Mouse (Mus musculus): ENCODE data around the gene Limd1. TPM values are rescaled to one million over a fixed set of nuclear protein-coding genes. Genes with fewer than 3 reads are reported as not detected.
"Not testable (repeated sequence)": the region's sequence is repeated elsewhere in the genome, so short reads cannot be mapped to it uniquely, and the experiment has no call there.

Limd1 gene
- 35.6 and 37.3 TPM in 2 replicates for polyA plus RNA-seq (2016; fragmentation: Nextera tagmentation; extraction: Ambion mirVana)

DNA sequence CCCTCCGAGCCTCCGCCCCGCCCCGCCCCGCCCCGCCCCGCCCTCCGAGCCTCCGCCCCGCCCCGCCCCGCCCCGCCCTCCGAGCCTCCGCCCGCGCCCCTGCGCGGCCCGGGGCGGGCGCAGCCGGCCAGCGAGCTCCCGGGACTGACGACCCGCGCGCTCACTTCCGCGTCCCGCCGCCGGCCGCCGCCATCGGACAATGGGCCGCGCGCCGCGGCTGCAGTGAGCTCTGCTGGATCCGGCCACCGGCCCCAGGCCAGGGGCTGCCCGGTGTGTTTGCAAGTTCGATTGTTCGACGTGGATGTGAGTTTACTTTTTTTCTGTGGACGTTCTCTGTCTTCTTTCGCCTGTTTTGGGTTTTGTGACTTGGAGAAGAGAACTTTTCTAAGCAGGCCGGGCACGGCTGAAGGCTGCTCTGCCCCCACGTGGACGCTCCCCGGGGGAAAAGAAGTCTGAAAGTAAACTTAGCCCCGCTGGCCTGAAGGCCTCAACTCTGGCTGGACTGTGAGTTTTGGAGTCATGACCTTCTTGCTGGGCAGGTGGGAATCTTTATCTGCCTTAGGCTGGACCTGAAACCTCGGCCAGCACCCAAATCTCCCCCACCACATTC is at the start of gene Limd1:
TSS of gene Limd1 (plus strand) at position 121 of the 610 bp plus-strand sequence.
- no peak within 1 kb of the TSS for H3K27ac ChIP-seq
- peak; percentile 85 for ATAC-seq (ENCODE audit: low FRiP score, low read depth)
- no peaks in the 10 kb centered on the region for H3K27me3 ChIP-seq (replicated peaks)
- H3K9me3 ChIP-seq: no peaks in the 10 kb centered on the region
- peak within 1 kb of the TSS; percentile 72 for H3K9ac ChIP-seq
- WGBS: under 1% methylated on average over 40 of the region's 57 CpGs
- H3K36me3 ChIP-seq: no peaks in the 10 kb centered on the region
- peaks cover 44% of the 10 kb centered on the region for H3K4me1 ChIP-seq
- H3K4me2 ChIP-seq (replicated peaks): peak within 1 kb of the TSS; percentile 82
- H3K4me3 ChIP-seq: peak within 1 kb of the TSS; percentile 66

DNA sequence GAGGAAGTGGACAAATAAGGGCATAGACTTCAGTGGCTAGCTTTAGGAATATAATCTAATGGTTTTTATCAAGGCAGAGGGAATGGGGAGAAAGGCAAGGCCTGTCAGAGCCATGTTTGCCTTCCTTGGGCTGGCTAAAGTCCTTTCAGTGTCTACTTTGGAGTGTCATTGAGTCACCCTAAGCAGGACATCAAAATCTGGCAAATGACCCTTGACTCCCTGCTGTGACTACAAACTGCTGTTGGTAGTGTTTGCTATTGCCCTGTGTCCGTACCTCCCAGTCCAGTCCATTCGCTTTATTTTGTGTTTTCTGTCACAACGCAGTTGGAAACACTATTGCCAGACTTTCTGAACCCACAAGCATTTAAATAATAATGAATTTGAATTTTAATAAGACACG is 48.6 kb upstream of the Limd1 start:
- H3K4me2 ChIP-seq (replicated peaks): no peak overlapping the region
- WGBS: 85% methylated on average over 4 of the region's 4 CpGs
- no peaks in the 10 kb centered on the region for H3K27me3 ChIP-seq (replicated peaks)

DNA sequence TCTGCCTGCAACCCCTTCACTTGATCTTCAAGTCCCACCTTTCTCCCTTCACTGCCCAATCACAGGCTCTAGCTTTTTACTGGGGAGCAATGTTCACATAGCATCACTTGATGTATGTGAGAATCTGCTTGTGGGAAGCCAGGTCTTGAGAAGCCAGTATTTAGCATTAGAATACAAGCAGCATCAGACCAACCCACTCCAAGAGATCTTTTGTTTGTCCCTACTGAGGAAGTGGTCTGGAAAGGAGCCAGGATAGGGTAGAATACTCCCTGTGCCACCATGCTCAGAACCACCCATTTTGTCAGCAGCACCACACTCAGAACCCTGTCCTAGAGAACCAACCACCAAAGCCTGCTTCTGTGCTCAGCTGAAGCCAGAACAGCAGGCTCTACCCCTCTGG is 47.5 kb upstream of the Limd1 start:
- Histone ChIP-seq H3K36me3 (peaks cover 8% of the 10 kb centered on the region; the same call in 1 of the 2 replicates), H3K4me1 (peaks cover 4% of the 10 kb centered on the region; the same call in 1 of the 2 replicates), H3K4me2 (replicated peaks) (no peak overlapping the region), H3K4me3 (no peak overlapping the region), H3K27me3 (replicated peaks) (no peaks in the 10 kb centered on the region), H3K9me3 (no peaks in the 10 kb centered on the region), H3K9ac (no peak overlapping the region), H3K27ac (no peak overlapping the region)
- peak; percentile 61; the same call in 1 of the 2 replicates for ATAC-seq (ENCODE audit: low FRiP score, low read depth)

More for the DNA sequence above, 48.6 kb upstream of the Limd1 start:
- peaks cover 6% of the 10 kb centered on the region; the same call in 1 of the 2 replicates for H3K36me3 ChIP-seq
- ATAC-seq (ENCODE audit: low FRiP score, low read depth): no peak
- no peak overlapping the region for H3K4me3 ChIP-seq
- H3K4me1 ChIP-seq: peaks cover 4% of the 10 kb centered on the region; the same call in 1 of the 2 replicates
- no peaks in the 10 kb centered on the region for H3K9me3 ChIP-seq
- H3K9ac ChIP-seq: no peak overlapping the region
- no peak overlapping the region for H3K27ac ChIP-seq

DNA sequence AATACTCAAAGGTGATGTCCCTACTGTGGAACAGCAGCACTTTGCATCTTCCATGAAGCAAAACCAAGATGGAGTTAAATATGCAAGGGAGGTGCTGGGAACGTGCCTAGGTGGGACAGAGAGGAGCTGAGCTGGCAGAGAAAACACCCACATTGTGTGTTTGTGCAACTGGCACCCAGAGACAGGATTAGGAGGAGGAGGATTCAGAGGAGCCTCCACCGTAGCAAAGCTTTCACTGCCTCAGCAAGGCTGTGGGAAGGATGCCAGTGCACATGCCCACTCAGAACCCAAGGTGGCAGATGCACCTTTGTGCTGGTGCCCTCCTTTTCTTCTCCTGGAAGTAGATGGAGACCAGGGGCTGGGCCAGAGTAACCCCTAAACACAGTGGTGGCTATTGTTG is 40.3 kb upstream of the Limd1 start:
- WGBS: 87% methylated on average over 2 of the region's 2 CpGs
- no peak overlapping the region for H3K9ac ChIP-seq
- H3K27ac ChIP-seq: no peak overlapping the region
- H3K4me2 ChIP-seq (replicated peaks): no peak overlapping the region
- no peaks in the 10 kb centered on the region for H3K9me3 ChIP-seq
- peaks cover 25% of the 10 kb centered on the region for H3K36me3 ChIP-seq
- no peak for ATAC-seq (ENCODE audit: low FRiP score, low read depth)
- H3K4me1 ChIP-seq: no peaks in the 10 kb centered on the region
- no peaks in the 10 kb centered on the region for H3K27me3 ChIP-seq (replicated peaks)
- no peak overlapping the region for H3K4me3 ChIP-seq

DNA sequence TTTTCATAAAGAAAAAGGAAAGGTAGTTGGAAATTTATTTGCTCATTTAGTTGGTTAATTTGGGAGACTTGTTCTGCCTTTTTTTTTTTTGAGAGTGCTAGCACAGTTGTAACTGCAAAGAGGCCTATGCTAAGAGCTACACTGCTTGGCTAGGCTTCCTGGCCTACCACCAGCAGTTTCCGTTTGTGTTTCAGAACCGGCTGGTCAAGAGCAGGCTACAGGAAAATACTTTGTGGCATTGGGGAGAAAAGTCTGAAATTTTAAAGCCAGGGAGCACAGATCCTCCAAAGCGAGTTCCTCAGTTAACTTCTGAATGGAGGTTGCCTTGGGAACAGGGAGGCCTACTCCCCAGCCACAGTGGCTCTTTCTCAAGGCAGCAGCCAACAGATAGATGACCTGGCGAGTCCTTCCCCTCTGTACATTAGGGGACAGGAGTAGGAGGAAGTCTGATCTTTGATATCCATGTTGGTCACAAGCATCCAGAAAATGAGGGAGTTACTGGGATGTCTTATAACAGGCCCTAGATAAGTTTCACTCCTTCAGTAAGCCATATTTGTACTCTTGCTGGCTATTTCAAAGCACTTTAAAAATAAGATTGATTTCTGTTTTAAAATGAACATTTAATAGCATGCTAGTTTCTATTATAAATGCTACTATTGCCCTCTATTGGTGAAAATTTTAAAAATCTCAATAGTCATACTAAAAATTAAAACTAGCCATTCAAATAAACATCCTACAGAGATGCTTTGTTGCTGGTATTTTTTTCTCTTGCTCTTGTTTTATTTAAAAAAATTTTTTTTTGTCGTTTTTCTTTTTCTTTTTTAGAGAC is 38.1 kb upstream of the Limd1 start:
- no peak for ATAC-seq (ENCODE audit: low FRiP score, low read depth)
- Histone ChIP-seq H3K36me3 (peaks cover 25% of the 10 kb centered on the region), H3K27ac (no peak overlapping the region), H3K4me1 (no peaks in the 10 kb centered on the region), H3K27me3 (replicated peaks) (no peaks in the 10 kb centered on the region), H3K9me3 (no peaks in the 10 kb centered on the region), H3K4me3 (no peak overlapping the region), H3K9ac (no peak overlapping the region), H3K4me2 (replicated peaks) (no peak overlapping the region)
- 39% methylated on average over 5 of the region's 5 CpGs for WGBS

DNA sequence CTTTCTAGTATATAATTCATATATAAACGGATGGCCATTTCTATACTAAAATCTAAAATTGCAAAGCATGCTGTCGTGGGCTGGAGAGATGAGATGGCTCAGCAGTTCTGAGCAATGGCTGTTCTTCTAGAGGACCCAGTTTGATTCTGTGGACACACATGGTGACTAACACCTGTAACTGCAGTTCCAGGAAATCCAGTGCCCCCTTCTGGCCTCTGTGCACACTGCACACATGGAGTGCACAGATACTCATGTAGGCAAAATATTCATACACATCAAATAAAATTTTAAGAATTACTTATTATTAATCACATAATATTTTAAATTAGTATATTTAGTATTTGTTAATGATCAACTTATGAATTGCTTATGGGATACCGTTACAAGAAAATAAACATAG is 31.4 kb upstream of the Limd1 start:
- not testable (repeated sequence) for H3K36me3 ChIP-seq; H3K4me2 ChIP-seq (replicated peaks); H3K4me3 ChIP-seq; H3K9ac ChIP-seq; H3K27me3 ChIP-seq (replicated peaks); H3K9me3 ChIP-seq; H3K4me1 ChIP-seq; H3K27ac ChIP-seq; ATAC-seq (ENCODE audit: low FRiP score, low read depth)
- 92% methylated on average over 3 of the region's 3 CpGs for WGBS

DNA sequence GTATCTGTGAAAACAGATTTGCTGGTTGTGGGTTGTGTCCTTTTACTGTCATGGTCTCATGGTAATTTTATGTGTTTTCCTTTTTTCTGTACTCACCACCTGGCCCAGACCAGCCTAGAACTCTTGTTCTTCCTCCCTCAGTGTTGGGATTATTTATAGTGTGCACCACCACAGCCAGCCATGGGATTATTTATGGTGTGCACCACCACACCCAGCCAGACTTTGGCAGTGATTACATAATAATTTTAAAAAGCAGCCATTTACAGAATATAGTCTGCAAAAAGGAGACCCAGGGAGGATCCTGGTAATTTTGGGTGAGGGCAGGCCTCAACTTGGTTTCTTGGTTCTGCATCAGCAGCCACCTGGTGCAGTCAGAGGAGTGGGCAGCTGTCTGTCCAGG is 29.9 kb upstream of the Limd1 start:
- H3K4me1 ChIP-seq: no peaks in the 10 kb centered on the region
- no peaks in the 10 kb centered on the region for H3K27me3 ChIP-seq (replicated peaks)
- no peaks in the 10 kb centered on the region for H3K9me3 ChIP-seq
- no peak overlapping the region for H3K4me3 ChIP-seq
- peaks cover 7% of the 10 kb centered on the region; the same call in 1 of the 2 replicates for H3K36me3 ChIP-seq
- ATAC-seq (ENCODE audit: low FRiP score, low read depth): no peak
- no peak overlapping the region for H3K27ac ChIP-seq
- H3K9ac ChIP-seq: no peak overlapping the region
- H3K4me2 ChIP-seq (replicated peaks): no peak overlapping the region

DNA sequence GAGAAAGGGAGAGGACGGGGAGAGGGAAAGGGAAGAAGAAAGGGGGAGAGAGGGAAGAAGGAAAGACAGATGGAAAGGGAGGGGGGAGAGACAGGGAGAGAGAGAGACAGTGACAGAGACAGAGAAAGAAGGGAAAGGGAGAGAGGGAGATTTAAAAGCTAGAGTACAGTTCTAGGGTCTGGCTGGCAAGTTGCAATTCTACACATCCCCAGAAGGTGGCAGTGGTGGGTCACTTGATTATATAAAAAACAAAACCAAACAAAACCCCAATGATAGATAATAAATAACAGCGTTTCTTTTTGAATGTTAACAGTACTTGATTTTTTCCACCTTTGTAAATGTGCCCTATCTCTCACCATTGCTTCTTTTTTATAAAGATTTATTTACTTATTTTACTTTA is 28.3 kb upstream of the Limd1 start:
- no peak overlapping the region for H3K4me3 ChIP-seq
- no peak overlapping the region for H3K27ac ChIP-seq
- no peak overlapping the region for H3K9ac ChIP-seq
- no peaks in the 10 kb centered on the region for H3K9me3 ChIP-seq
- no peak overlapping the region for H3K4me2 ChIP-seq (replicated peaks)
- 45% methylated on average over 2 of the region's 2 CpGs for WGBS
- H3K27me3 ChIP-seq (replicated peaks): no peaks in the 10 kb centered on the region
- 0 out of 2 replicates have a peak, but pooled peaks have one; percentile 56 for ATAC-seq (ENCODE audit: low FRiP score, low read depth)
- peaks cover 17% of the 10 kb centered on the region for H3K36me3 ChIP-seq
- no peaks in the 10 kb centered on the region for H3K4me1 ChIP-seq

DNA sequence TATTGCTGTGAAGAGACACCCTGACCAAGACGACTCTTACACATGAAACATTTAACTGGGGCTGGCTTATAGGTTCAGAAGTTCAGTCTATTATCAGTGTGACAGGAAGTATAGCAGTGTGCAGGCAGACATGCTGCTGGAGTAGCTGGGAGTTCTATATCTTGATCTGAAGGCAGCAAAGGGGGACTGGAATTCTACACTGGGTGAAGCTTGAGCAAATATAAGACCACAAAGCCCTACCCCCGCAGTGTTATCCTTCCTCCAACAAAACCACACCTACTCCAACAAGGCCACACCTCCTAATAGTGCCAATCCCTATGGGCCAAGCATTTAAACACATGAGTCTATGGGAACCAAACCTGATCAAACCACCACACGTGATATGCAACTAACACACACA is 26.7 kb upstream of the Limd1 start:
- WGBS: 81% methylated on average over 3 of the region's 3 CpGs
- Histone ChIP-seq H3K4me2 (replicated peaks) (no peak overlapping the region), H3K27ac (no peak overlapping the region), H3K36me3 (peaks cover 17% of the 10 kb centered on the region), H3K27me3 (replicated peaks) (no peaks in the 10 kb centered on the region), H3K4me1 (no peaks in the 10 kb centered on the region), H3K9ac (no peak overlapping the region), H3K4me3 (no peak overlapping the region), H3K9me3 (no peaks in the 10 kb centered on the region)
- ATAC-seq (ENCODE audit: low FRiP score, low read depth): no peak

DNA sequence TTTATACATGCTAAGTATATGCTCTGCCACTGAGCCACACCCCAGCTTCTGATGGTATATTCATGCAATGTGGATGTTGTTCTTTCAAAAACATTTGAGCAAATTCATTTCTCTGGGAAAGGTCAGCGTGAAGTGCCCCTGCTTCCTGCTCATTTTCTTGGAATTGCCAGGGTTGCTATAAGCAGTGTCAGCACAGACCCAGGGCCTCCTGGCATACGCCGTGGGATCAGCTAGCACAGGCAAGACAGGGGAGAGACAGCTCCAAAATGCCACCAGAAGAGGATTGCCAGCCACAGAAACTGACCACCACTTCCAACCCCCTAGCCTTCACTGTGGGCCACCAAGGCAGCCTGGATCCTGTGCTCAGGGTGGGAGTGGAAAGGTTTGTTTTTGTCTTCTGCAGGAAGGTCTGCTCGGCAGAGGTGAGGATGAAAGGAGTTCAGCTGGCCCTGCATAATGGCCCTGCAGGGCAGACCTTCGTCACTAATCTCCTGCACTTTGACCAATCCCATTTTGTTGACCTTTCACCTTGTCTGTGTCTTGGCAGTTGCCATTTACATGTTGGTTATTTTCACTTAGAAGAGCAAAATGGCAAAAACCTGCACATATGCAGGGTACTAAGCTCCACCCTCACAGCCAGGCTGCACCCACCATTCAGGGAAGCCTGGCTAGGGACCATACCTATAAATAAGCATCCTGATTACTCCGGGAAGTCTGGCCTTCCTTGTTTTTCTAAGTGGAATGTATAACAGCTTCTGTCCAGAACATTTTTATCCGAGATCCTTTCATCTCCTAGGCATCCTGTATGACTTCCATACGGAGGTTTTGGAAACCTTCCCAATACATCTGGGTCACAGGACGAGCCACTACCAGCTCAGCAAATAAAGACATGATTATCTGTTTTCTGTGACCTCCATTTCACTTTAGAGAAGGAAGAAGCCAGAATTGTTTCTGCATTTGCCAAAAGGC is 21.6 kb upstream of the Limd1 start:
- Histone ChIP-seq H3K4me3 (no peak overlapping the region), H3K9ac (no peak overlapping the region), H3K4me1 (no peaks in the 10 kb centered on the region), H3K27me3 (replicated peaks) (no peaks in the 10 kb centered on the region), H3K4me2 (replicated peaks) (no peak overlapping the region), H3K27ac (no peak overlapping the region), H3K9me3 (no peaks in the 10 kb centered on the region), H3K36me3 (peaks cover 20% of the 10 kb centered on the region)
- 70% methylated on average over 9 of the region's 9 CpGs for WGBS
- no peak for ATAC-seq (ENCODE audit: low FRiP score, low read depth)

DNA sequence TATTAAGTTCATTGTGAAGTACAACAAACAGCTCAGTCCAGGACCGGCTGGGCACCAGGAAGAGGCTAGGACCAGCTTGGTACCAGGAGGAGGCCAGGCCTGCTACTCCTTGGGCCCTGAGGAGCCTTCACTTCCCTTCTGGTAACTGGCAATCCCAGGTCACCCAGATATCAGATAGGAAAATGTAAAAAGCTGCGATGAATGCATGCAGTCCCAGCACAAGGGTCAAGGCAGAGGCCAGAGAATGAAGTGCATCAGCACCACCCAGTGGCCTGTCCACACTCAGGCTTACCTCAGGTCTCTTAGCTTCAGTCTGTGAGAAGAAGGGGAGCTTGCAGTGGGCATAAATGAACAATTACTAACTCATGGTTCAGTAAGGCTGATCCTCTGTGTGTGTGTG is 20.9 kb upstream of the Limd1 start:
- no peak overlapping the region for H3K27ac ChIP-seq
- no peak overlapping the region for H3K4me2 ChIP-seq (replicated peaks)
- H3K36me3 ChIP-seq: peaks cover 20% of the 10 kb centered on the region
- H3K4me1 ChIP-seq: no peaks in the 10 kb centered on the region
- no peak for ATAC-seq (ENCODE audit: low FRiP score, low read depth)
- no peak overlapping the region for H3K4me3 ChIP-seq
- H3K9ac ChIP-seq: no peak overlapping the region
- no peaks in the 10 kb centered on the region for H3K9me3 ChIP-seq
- 62% methylated on average over 2 of the region's 2 CpGs for WGBS
- no peaks in the 10 kb centered on the region for H3K27me3 ChIP-seq (replicated peaks)

DNA sequence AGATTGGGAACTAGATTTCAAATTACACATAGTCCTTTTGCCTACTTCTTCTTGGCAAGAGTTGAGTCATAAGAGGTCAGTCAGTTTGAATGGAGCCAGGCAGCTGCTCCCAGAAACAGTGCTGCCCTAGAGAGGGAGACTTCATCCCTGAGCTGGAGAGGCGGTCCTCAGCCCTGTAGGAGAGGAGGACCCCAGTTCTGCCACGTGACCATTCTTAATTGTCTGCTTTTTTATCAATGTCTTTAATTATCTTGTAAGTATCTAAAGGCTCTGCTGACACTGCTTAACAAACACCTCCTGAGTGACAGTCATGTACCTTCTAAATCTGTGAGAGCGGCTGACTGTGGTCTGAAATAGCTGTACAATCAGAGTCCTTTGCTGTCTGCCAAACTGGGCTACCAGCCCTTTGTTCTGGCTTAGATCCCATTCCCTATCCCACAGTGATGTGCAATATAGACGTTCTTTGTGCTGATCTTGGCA is 11.3 kb upstream of the Limd1 start:
- no peak for ATAC-seq (ENCODE audit: low FRiP score, low read depth)
- no peaks in the 10 kb centered on the region for H3K4me1 ChIP-seq
- 75% methylated on average over 4 of the region's 4 CpGs for WGBS
- H3K4me3 ChIP-seq: no peak overlapping the region
- H3K36me3 ChIP-seq: 0 out of 2 replicates have a peak, but pooled peaks cover 3% of the 10 kb centered on the region
- no peaks in the 10 kb centered on the region for H3K27me3 ChIP-seq (replicated peaks)
- no peak overlapping the region for H3K27ac ChIP-seq
- H3K9ac ChIP-seq: no peak overlapping the region
- H3K9me3 ChIP-seq: no peaks in the 10 kb centered on the region
- no peak overlapping the region for H3K4me2 ChIP-seq (replicated peaks)
